Mouse (Mus musculus): ENCODE measurements around the gene Slc20a1. TPM values are rescaled to one million over a fixed set of nuclear protein-coding genes. Genes with fewer than 3 reads are reported as not detected.

Slc20a1 gene
- polyA plus RNA-seq, 1 experiment from 2014 or later: 48.6 TPM

- no peaks in the 10 kb centered on the region for H3K36me3 ChIP-seq
- H3K27ac ChIP-seq: peak overlapping the region; percentile 100
- DNase-seq: no peak
- H3K27me3 ChIP-seq: no peaks in the 10 kb centered on the region
- H3K4me2 ChIP-seq: peak overlapping the region; percentile 64
- peak overlapping the region; percentile 87 for H3K9ac ChIP-seq
- H3K4me3 ChIP-seq (replicated peaks): peak overlapping the region; percentile 29
- 83% methylated on average over 4 of the region's 4 CpGs for WGBS (ENCODE audit: insufficient replicate concordance)
- ATAC-seq (ENCODE audit: low read depth): no peak
- peaks cover 94% of the 10 kb centered on the region for H3K4me1 ChIP-seq (replicated peaks)
- H3K9me3 ChIP-seq (replicated peaks): no peaks in the 10 kb centered on the region
These were observed 30.0 kb downstream of the Slc20a1 start for GRCm38 (mm10) chr2:129228571-129228970.

GRCm38 (mm10) chr2:129229316-129229715 lies 30.8 kb downstream of the Slc20a1 start:
- peaks cover 94% of the 10 kb centered on the region for H3K4me1 ChIP-seq (replicated peaks)
- H3K27ac ChIP-seq: peak overlapping the region; percentile 100
- H3K9ac ChIP-seq: peak overlapping the region; percentile 87
- H3K9me3 ChIP-seq (replicated peaks): no peaks in the 10 kb centered on the region
- peak overlapping the region; percentile 29 for H3K4me3 ChIP-seq (replicated peaks)
- H3K27me3 ChIP-seq: no peaks in the 10 kb centered on the region
- H3K4me2 ChIP-seq: peak overlapping the region; percentile 64
- DNase-seq: no peak
- ATAC-seq (ENCODE audit: low read depth): no peak
- no peaks in the 10 kb centered on the region for H3K36me3 ChIP-seq
- 85% methylated on average over 7 of the region's 7 CpGs for WGBS (ENCODE audit: insufficient replicate concordance)

GRCm38 (mm10) chr2:129232023-129232422 lies 33.5 kb downstream of the Slc20a1 start:
- Histone ChIP-seq H3K36me3 (no peaks in the 10 kb centered on the region), H3K9ac (peak overlapping the region; percentile 75), H3K4me1 (replicated peaks) (peaks cover 85% of the 10 kb centered on the region), H3K4me2 (no peak overlapping the region), H3K4me3 (replicated peaks) (no peak overlapping the region), H3K9me3 (replicated peaks) (no peaks in the 10 kb centered on the region), H3K27me3 (no peaks in the 10 kb centered on the region), H3K27ac (peak overlapping the region; percentile 94)
- DNase-seq (no peak), ATAC-seq (ENCODE audit: low read depth) (no peak)
- 40% methylated on average over 4 of the region's 4 CpGs for WGBS (ENCODE audit: insufficient replicate concordance)

- Histone ChIP-seq H3K9ac (peak overlapping the region; percentile 75), H3K27me3 (no peaks in the 10 kb centered on the region), H3K4me2 (peak overlapping the region; percentile 60), H3K4me3 (replicated peaks) (no peak overlapping the region), H3K9me3 (replicated peaks) (no peaks in the 10 kb centered on the region), H3K36me3 (no peaks in the 10 kb centered on the region), H3K4me1 (replicated peaks) (peaks cover 84% of the 10 kb centered on the region), H3K27ac (peak overlapping the region; percentile 94)
- DNase-seq (peak; percentile 57), ATAC-seq (ENCODE audit: low read depth) (peak; percentile 52)
- WGBS (ENCODE audit: insufficient replicate concordance): 73% methylated on average over 9 of the region's 9 CpGs
These were observed 33.9 kb downstream of the Slc20a1 start for GRCm38 (mm10) chr2:129232484-129232883.

DNA sequence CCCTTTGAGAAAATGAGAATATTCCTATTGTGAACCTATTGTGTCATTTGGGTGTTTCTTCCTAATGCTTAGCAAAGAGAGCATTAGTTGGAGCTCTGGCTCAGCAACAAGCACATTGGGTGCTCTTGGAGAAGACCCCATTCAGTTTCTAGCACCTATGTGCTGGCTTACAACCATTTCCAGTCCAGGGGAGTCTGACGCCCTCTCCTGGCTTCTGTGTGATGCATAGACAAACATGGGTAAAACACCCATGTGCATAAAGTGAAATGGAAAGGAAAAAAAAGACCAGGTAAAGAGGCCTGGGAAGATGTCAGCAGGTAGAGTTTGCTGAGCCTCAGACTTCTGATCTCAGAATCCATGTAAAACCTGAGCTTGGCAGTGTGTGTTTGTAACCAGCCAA lies 34.7 kb downstream of the Slc20a1 start:
- WGBS (ENCODE audit: insufficient replicate concordance): 34% methylated on average over 1 of the region's 1 CpGs
- H3K27ac ChIP-seq: peak overlapping the region; percentile 94
- peak overlapping the region; percentile 60 for H3K4me2 ChIP-seq
- no peak for DNase-seq
- no peaks in the 10 kb centered on the region for H3K9me3 ChIP-seq (replicated peaks)
- peak overlapping the region; percentile 43 for H3K4me3 ChIP-seq (replicated peaks)
- peak overlapping the region; percentile 75 for H3K9ac ChIP-seq
- no peaks in the 10 kb centered on the region for H3K36me3 ChIP-seq
- peaks cover 80% of the 10 kb centered on the region for H3K4me1 ChIP-seq (replicated peaks)
- H3K27me3 ChIP-seq: no peaks in the 10 kb centered on the region
- no peak for ATAC-seq (ENCODE audit: low read depth)

DNA sequence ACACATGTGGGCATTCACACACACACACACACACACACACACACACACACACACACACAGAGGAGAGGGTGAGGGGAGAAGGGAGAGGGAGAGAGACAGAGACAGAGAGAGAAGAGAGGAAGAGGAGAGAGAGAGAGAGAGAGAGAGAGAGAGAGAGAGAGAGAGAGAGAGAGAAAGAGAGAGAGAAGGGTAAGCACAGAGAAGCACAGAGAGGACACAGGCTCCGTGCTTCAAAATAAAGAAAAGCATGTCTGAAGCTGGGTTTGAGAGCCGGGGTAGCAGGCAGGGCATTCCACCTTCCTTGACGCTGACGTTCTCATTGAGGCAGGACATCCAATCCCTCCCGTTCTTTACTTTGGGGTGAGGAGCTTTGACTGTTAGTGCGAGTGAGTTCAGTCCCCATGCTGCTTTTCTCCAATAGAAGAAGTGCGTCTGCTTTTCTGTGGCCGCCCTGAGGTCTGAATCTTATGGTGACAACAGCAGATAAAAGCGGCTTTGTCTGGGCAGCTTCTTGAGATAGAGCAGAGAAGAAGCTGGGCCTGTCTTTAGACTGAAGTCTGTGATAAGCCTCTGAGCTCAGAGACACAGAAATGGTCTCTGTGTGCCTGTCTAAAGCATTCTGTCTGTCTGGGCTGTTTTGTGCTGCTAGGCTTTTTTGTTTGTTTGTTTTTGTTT lies 35.4 kb downstream of the Slc20a1 start:
- Histone ChIP-seq H3K27me3 (no peaks in the 10 kb centered on the region), H3K4me2 (peak overlapping the region; percentile 60), H3K9me3 (replicated peaks) (no peaks in the 10 kb centered on the region), H3K27ac (peak overlapping the region; percentile 94), H3K36me3 (no peaks in the 10 kb centered on the region), H3K4me1 (replicated peaks) (peaks cover 79% of the 10 kb centered on the region), H3K9ac (peak overlapping the region; percentile 75), H3K4me3 (replicated peaks) (peak overlapping the region; percentile 43)
- 14% methylated on average over 9 of the region's 9 CpGs for WGBS (ENCODE audit: insufficient replicate concordance)
- DNase-seq (peak; percentile 71), ATAC-seq (ENCODE audit: low read depth) (peak; percentile 82)

- Histone ChIP-seq H3K36me3 (no peaks in the 10 kb centered on the region), H3K4me1 (replicated peaks) (peaks cover 79% of the 10 kb centered on the region), H3K9ac (peak overlapping the region; percentile 75), H3K4me2 (peak overlapping the region; percentile 60; the same call in 1 of the 2 replicates), H3K9me3 (replicated peaks) (no peaks in the 10 kb centered on the region), H3K27me3 (no peaks in the 10 kb centered on the region), H3K4me3 (replicated peaks) (no peak overlapping the region), H3K27ac (peak overlapping the region; percentile 94)
- 46% methylated on average over 2 of the region's 2 CpGs for WGBS (ENCODE audit: insufficient replicate concordance)
- ATAC-seq (ENCODE audit: low read depth) (no peak), DNase-seq (no peak)
These were observed 36.2 kb downstream of the Slc20a1 start for GRCm38 (mm10) chr2:129234731-129235130.

DNA sequence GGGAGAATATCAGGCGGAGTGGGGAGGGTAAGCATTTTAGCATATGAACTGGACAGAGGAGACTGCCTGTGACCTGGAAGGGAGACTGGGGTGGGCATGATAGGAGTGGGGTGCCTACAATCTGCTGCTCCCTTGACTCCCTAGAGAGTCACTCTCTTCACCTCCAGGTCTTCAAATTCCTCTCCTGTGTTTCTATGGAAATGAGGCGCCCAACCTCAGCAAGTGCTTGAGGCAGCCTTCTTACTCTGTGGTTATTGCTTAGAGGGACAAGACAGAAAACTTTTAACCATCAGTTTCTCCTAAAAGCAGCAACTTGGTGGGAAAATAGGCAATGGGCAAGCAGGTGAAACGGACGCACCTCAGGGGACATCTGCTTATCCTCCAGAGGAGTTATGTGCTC lies 38.0 kb downstream of the Slc20a1 start:
- WGBS (ENCODE audit: insufficient replicate concordance): 89% methylated on average over 4 of the region's 4 CpGs
- Histone ChIP-seq H3K27ac (peak overlapping the region; percentile 74), H3K9me3 (replicated peaks) (no peaks in the 10 kb centered on the region), H3K4me2 (no peak overlapping the region), H3K36me3 (no peaks in the 10 kb centered on the region), H3K4me1 (replicated peaks) (peaks cover 82% of the 10 kb centered on the region), H3K27me3 (no peaks in the 10 kb centered on the region), H3K4me3 (replicated peaks) (no peak overlapping the region), H3K9ac (peak overlapping the region; percentile 46)
- DNase-seq (no peak), ATAC-seq (ENCODE audit: low read depth) (no peak)

GRCm38 (mm10) chr2:129240726-129241432 lies 42.3 kb downstream of the Slc20a1 start:
- ATAC-seq (ENCODE audit: low read depth): peak; percentile 93

DNA sequence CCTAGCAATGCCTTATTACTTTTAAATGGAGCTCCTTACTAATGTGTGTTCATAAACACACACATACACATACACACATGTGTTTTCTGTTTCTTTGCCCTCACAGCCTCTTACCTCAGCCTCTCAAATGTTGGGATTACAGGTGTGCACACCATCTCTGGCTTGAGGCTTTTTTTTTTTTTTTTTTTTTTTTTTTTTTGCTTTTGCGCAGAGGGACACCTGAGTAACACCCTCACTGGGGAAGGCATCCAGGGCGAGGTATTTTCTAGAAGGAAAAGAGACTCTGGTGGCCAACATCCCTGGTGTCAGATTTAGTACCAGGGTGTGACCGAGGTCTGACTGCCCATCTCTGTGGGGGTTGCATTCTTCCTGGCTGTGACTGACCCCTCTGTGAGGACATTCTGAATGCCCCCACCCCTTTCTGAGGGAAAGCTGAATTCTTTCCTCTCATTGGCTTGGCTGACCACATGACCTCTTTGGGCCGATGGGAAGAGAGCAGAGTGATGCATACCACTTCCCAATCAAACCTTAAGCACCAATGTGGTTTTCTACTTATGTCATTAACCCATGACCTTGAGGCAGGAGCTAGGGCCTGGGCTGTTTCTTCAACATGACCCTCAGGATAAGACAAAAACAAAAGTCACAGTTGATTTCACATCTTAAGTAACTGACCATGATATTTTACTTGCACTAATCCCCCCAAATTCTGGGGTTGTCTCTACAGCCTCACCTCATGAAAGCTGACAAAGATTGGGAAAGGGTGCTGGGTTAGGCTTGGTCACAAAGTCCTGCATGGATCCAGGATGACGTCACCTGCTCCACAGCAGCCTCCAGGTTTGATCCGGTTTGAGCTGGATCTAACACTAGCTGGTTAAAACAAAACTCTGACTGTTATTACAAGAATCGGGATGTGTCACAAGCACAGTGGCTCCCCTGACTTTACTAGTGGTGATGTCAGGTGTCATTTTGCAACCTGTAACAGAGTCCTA lies 43.6 kb downstream of the Slc20a1 start:
- DNase-seq (no peak), ATAC-seq (ENCODE audit: low read depth) (no peak)
- peak overlapping the region; percentile 91 for H3K27ac ChIP-seq
- H3K4me3 ChIP-seq (replicated peaks): no peak overlapping the region
- no peaks in the 10 kb centered on the region for H3K9me3 ChIP-seq (replicated peaks)
- no peaks in the 10 kb centered on the region for H3K36me3 ChIP-seq
- peak overlapping the region; percentile 69 for H3K9ac ChIP-seq
- H3K4me1 ChIP-seq (replicated peaks): peaks cover 78% of the 10 kb centered on the region
- 0 out of 2 replicates have a peak, but pooled peaks cover 3% of the 10 kb centered on the region for H3K27me3 ChIP-seq
- peak overlapping the region; percentile 37; the same call in 1 of the 2 replicates for H3K4me2 ChIP-seq
- WGBS (ENCODE audit: insufficient replicate concordance): 66% methylated on average over 7 of the region's 7 CpGs

More at GRCm38 (mm10) chr2:129240726-129241432, 42.3 kb downstream of the Slc20a1 start:
- Histone ChIP-seq H3K27ac (peak overlapping the region; percentile 91), H3K9ac (peak overlapping the region; percentile 69), H3K9me3 (replicated peaks) (no peaks in the 10 kb centered on the region), H3K27me3 (no peaks in the 10 kb centered on the region), H3K4me3 (replicated peaks) (no peak overlapping the region), H3K4me2 (peak overlapping the region; percentile 37), H3K4me1 (replicated peaks) (peaks cover 84% of the 10 kb centered on the region), H3K36me3 (no peaks in the 10 kb centered on the region)
- DNase-seq: peak; percentile 74
- WGBS (ENCODE audit: insufficient replicate concordance): 53% methylated on average over 9 of the region's 9 CpGs

Measured in liver, embryonic 13.5 days (tissue).